Mouse (Mus musculus) heart, postnatal 0 days (tissue): ENCODE measurements around the gene Gm10203. TPM values are rescaled to one million over a fixed set of nuclear protein-coding genes. Genes with fewer than 3 reads are reported as not detected.

Source experiments
- ATAC-seq: fragments of 200-750 bp; cut with Nextera tagmentation; 2 replicates; pipeline ENCODE4 v1.8.0; 2017; ENCODE audit warnings: low read depth, moderate number of reproducible peaks, moderate library complexity; ENCODE audit not compliant: insufficient read depth
- DNase-seq: peaks from one replicate; pipeline ENCODE4 v3.0.0-alpha.2; 2016; ENCODE audit warnings: low spot score
- H3K27ac ChIP-seq: fragments of 300-500 bp; sonication (generic); 2 replicates; pipeline ENCODE4 v1.5.1; 2014; ENCODE audit warnings: low read depth, mild to moderate bottlenecking
- H3K27me3 ChIP-seq: fragments of 300-500 bp; sonication (generic); 2 replicates; pipeline ENCODE4 v1.6.1; 2014; ENCODE audit warnings: low read length, mixed read lengths; ENCODE audit not compliant: control insufficient read depth, insufficient read depth
- H3K36me3 ChIP-seq: fragments of 300-500 bp; sonication (generic); replicated peaks from 2 replicates; pipeline ENCODE4 v1.6.1; 2014; ENCODE audit warnings: low read length, mixed read lengths; ENCODE audit not compliant: control insufficient read depth, insufficient read depth
- H3K4me1 ChIP-seq: fragments of 300-500 bp; sonication (generic); 2 replicates; pipeline ENCODE4 v1.6.1; 2014; ENCODE audit warnings: antibody characterized with exemption; ENCODE audit not compliant: control insufficient read depth, insufficient read depth
- H3K4me2 ChIP-seq: fragments of 300-500 bp; sonication (generic); 2 replicates; pipeline ENCODE4 v1.6.1; 2014; ENCODE audit warnings: low read depth, mild to moderate bottlenecking, low read length, moderate library complexity
- H3K4me3 ChIP-seq: fragments of 300-500 bp; sonication (generic); 2 replicates; pipeline ENCODE4 v1.5.1; 2014; ENCODE audit warnings: low read depth, low read length
- H3K9ac ChIP-seq: fragments of 300-500 bp; sonication (generic); replicated peaks from 2 replicates; pipeline ENCODE4 v1.6.1; 2014; ENCODE audit warnings: low read depth, low read length, mixed read lengths
- H3K9me3 ChIP-seq: fragments of 300-500 bp; sonication (generic); replicated peaks from 2 replicates; pipeline ENCODE4 v1.6.1; 2016; ENCODE audit warnings: low read length; ENCODE audit not compliant: control insufficient read depth
- CTCF ChIP-seq: IDR thresholded peaks from 2 replicates; pipeline ENCODE4 v1.5.1; 2016; ENCODE audit warnings: antibody characterized with exemption, control low read depth, low read depth
- EP300 ChIP-seq: IDR thresholded peaks from 2 replicates; pipeline ENCODE4 v1.6.1; 2016; ENCODE audit warnings: antibody characterized with exemption, low read depth
- WGBS: fragments of 180-500 bp; shearing (Covaris S2); extraction: QIAGEN DNeasy Blood & Tissue Kit; methylation state at CpG from one replicate; pipeline ENCODE4 v1.1.7; 2014; 5-methylcytosine and 5-hydroxymethylcytosine counted together
- polyA plus RNA-seq: library from polyadenylated mRNA; unstranded; fragments of >200 nt; fragmentation: Nextera tagmentation; extraction: Ambion mirVana; gene quantifications from 2 replicates; pipeline ENCODE4 v1.2.1, GENCODE M21; 2015
- total RNA-seq: library from RNA; depleted of rRNA; stranded (reverse); fragments of >200 nt; gene quantifications from 2 replicates; pipeline ENCODE4 v1.2.3, GENCODE M21; 2014; ENCODE audit warnings: low replicate concordance; rRNA removed

Gene Gm10203
- total and polyA plus RNA-seq, 2 experiments from 2014 or later, result not detected

- Histone ChIP-seq H3K4me2 (no peak overlapping the region), H3K9me3 (peaks cover 8% of the 10 kb centered on the region; the same call in 1 of the 2 replicates), H3K4me3 (no peak overlapping the region), H3K9ac (no peak overlapping the region), H3K27ac (peak overlapping the region; percentile 70), H3K36me3 (peaks cover 32% of the 10 kb centered on the region), H3K4me1 (0 out of 2 replicates have a peak, but pooled peaks cover 7% of the 10 kb centered on the region), H3K27me3 (no peaks in the 10 kb centered on the region)
- ATAC-seq, result no peak; the same call in 1 of the 2 replicates
- WGBS, result 45% methylated on average over 4 of the region's 4 CpGs
- no peak for DNase-seq
- TF ChIP-seq CTCF (no peak), EP300 (no peak)
Measured at GRCm38 (mm10) chr6:149173831-149174625, 44.1 kb downstream of the Gm10203 start.

GRCm38 (mm10) chr6:149174932-149175570 lies 45.1 kb downstream of the Gm10203 start:
- ATAC-seq, result no peak
- no peak for DNase-seq
- TF ChIP-seq CTCF (no peak), EP300 (no peak)
- H3K4me3 ChIP-seq, result no peak overlapping the region
- 0 out of 2 replicates have a peak, but pooled peaks cover 7% of the 10 kb centered on the region for H3K4me1 ChIP-seq
- peaks cover 40% of the 10 kb centered on the region for H3K36me3 ChIP-seq
- H3K27me3 ChIP-seq, result no peaks in the 10 kb centered on the region
- H3K4me2 ChIP-seq, result no peak overlapping the region
- H3K9me3 ChIP-seq, result peaks cover 8% of the 10 kb centered on the region; the same call in 1 of the 2 replicates
- WGBS, result 64% methylated on average over 3 of the region's 3 CpGs
- H3K27ac ChIP-seq, result peak overlapping the region; percentile 70
- H3K9ac ChIP-seq, result no peak overlapping the region

GRCm38 (mm10) chr6:149179064-149179463 lies 49.1 kb downstream of the Gm10203 start:
- H3K36me3 ChIP-seq, result peaks cover 63% of the 10 kb centered on the region
- H3K9ac ChIP-seq, result no peak overlapping the region
- H3K4me3 ChIP-seq, result no peak overlapping the region
- ATAC-seq (no peak), DNase-seq (no peak)
- H3K27me3 ChIP-seq, result no peaks in the 10 kb centered on the region
- H3K27ac ChIP-seq, result no peak overlapping the region
- H3K4me1 ChIP-seq, result 0 out of 2 replicates have a peak, but pooled peaks cover 7% of the 10 kb centered on the region
- H3K4me2 ChIP-seq, result no peak overlapping the region
- TF ChIP-seq EP300, result no peak
- no peak for TF ChIP-seq CTCF
- H3K9me3 ChIP-seq, result peaks cover 15% of the 10 kb centered on the region; the same call in 1 of the 2 replicates

Other genes with a start within 250 kb of the Gm10203 start
- 5.8 and 7.6 TPM in 2 replicates for gene Caprin2, start 233.9 kb upstream of the Gm10203 start, total RNA-seq
- 5.7 and 6.2 TPM in 2 replicates for gene Caprin2, start 233.9 kb upstream of the Gm10203 start, polyA plus RNA-seq
- 9.4 and 24.7 TPM in 2 replicates for gene Sinhcaf, start 183.7 kb upstream of the Gm10203 start, total RNA-seq
- gene Sinhcaf, start 183.7 kb upstream of the Gm10203 start, polyA plus RNA-seq, result 19.4 and 20.5 TPM in 2 replicates
- gene Dennd5b, start 28.5 kb upstream of the Gm10203 start, total RNA-seq, result 25.5 and 29.1 TPM in 2 replicates
- 5.4 and 5.6 TPM in 2 replicates for gene Dennd5b, start 28.5 kb upstream of the Gm10203 start, polyA plus RNA-seq
- gene Etfbkmt, start 9.7 kb downstream of the Gm10203 start, total RNA-seq, result 21.8 and 31.7 TPM in 2 replicates
- gene Etfbkmt, start 9.7 kb downstream of the Gm10203 start, polyA plus RNA-seq, result 19.9 and 22.4 TPM in 2 replicates
- gene Amn1, start 58.5 kb downstream of the Gm10203 start, total RNA-seq, result 21.3 and 39.8 TPM in 2 replicates
- 23.8 and 29.9 TPM in 2 replicates for gene Amn1, start 58.5 kb downstream of the Gm10203 start, polyA plus RNA-seq
- gene Resf1, start 179.2 kb downstream of the Gm10203 start, total RNA-seq, result 28.0 and 41.9 TPM in 2 replicates
- 13.6 and 16.9 TPM in 2 replicates for gene Resf1, start 179.2 kb downstream of the Gm10203 start, polyA plus RNA-seq